Mouse (Mus musculus): ENCODE data around the gene Svs3b.
"Not testable (repeated sequence)": the region's sequence is repeated elsewhere in the genome, so short reads cannot be mapped to it uniquely, and the experiment has no call there.

Gene Svs3b

GRCm38 (mm10) chr2:164256540-164256939 lies at the start of gene Svs3b:
TSS of gene Svs3b (minus strand) at chr2:164256640.
- DNase-seq (ENCODE audit: low spot score in 2 of 2): not testable (repeated sequence)

- DNase-seq (ENCODE audit: low spot score in 2 of 2): not testable (repeated sequence)
Observed at GRCm38 (mm10) chr2:164288968-164289367, 32.5 kb upstream of the Svs3b start, which contains the start of gene Svs3a. TSS of gene Svs3a (plus strand) at chr2:164289268.

GRCm38 (mm10) chr2:164278359-164278758 lies 21.9 kb upstream of the Svs3b start, which contains the start of gene Svs4:
TSS of gene Svs4 (minus strand) at chr2:164278459.
- no peak for DNase-seq (ENCODE audit: low spot score in 2 of 2)

GRCm38 (mm10) chr2:164238366-164238765 lies 18.1 kb downstream of the Svs3b start, which contains the start of gene Svs2:
TSS of gene Svs2 (minus strand) at chr2:164238466.
- DNase-seq (ENCODE audit: low spot score in 2 of 2): no peak

- DNase-seq (ENCODE audit: low spot score in 2 of 2): no peak
Observed at GRCm38 (mm10) chr2:164232671-164233070, 23.8 kb downstream of the Svs3b start.

- no peak for DNase-seq (ENCODE audit: low spot score in 2 of 2)
Observed at GRCm38 (mm10) chr2:164228361-164229070, 27.9 kb downstream of the Svs3b start.

GRCm38 (mm10) chr2:164221522-164221921 lies 34.9 kb downstream of the Svs3b start, which contains the start of gene Wfdc15b:
TSS of gene Wfdc15b (minus strand) at chr2:164221660.
- no peak for DNase-seq (ENCODE audit: low spot score in 2 of 2)

GRCm38 (mm10) chr2:164219295-164219694 lies 37.1 kb downstream of the Svs3b start:
- no peak for DNase-seq (ENCODE audit: low spot score in 2 of 2)

GRCm38 (mm10) chr2:164212711-164213110 lies 43.7 kb downstream of the Svs3b start:
- DNase-seq (ENCODE audit: low spot score in 2 of 2): no peak

GRCm38 (mm10) chr2:164210892-164211291 lies 45.5 kb downstream of the Svs3b start:
- DNase-seq (ENCODE audit: low spot score in 2 of 2): no peak

- DNase-seq (ENCODE audit: low spot score in 2 of 2): no peak
Observed at GRCm38 (mm10) chr2:164206676-164207075, 49.8 kb downstream of the Svs3b start.

GRCm38 (mm10) chr2:164206011-164206410 lies 50.4 kb downstream of the Svs3b start:
- DNase-seq (ENCODE audit: low spot score in 2 of 2): not testable (repeated sequence)

All from heart, adult 9 months (tissue).